Mouse (Mus musculus) MEL (cell line): ENCODE measurements around the gene Rbfox3.

Experiments used
- CHD1 ChIP-seq: IDR thresholded peaks from 2 replicates; pipeline ENCODE4 v1.6.1; 2012; ENCODE audit warnings: low read depth, mild to moderate bottlenecking, inconsistent platforms, low read length, improper control_type of control experiment
- CTCF ChIP-seq, 3 experiments: IDR thresholded peaks in 2 of 3; conservative IDR thresholded peaks in 1 of 3; 2 replicates each; pipeline ENCODE4 v1.5.1; 2011 to 2012; ENCODE audit warnings: low read length in 3 of 3, low read depth in 2 of 3, mild to moderate bottlenecking in 2 of 3, improper control_type of control experiment in 1 of 3, inconsistent platforms in 1 of 3, mixed read lengths in 1 of 3, moderate library complexity in 1 of 3; ENCODE audit not compliant: control insufficient read depth in 1 of 3, insufficient read depth in 1 of 3, poor library complexity in 1 of 3, severe bottlenecking in 1 of 3
- ETS1 ChIP-seq: IDR thresholded peaks from 2 replicates; pipeline ENCODE4 v1.6.1; 2012; ENCODE audit warnings: low read depth, mild to moderate bottlenecking, inconsistent platforms, low read length, improper control_type of control experiment, moderate library complexity
- NRF1 ChIP-seq: IDR thresholded peaks from 2 replicates; pipeline ENCODE4 v1.6.1; 2014; ENCODE audit warnings: low read depth, mild to moderate bottlenecking, inconsistent platforms, low read length, improper control_type of control experiment, moderate library complexity; ENCODE audit not compliant: poor library complexity, insufficient read depth, severe bottlenecking
- SIN3A ChIP-seq: IDR thresholded peaks from 2 replicates; pipeline ENCODE4 v1.6.1; 2012; ENCODE audit warnings: low read length, improper control_type of control experiment, inconsistent platforms
- ZKSCAN1 ChIP-seq: IDR thresholded peaks from 2 replicates; pipeline ENCODE4 v1.6.1; 2012; ENCODE audit warnings: low read depth, mild to moderate bottlenecking, inconsistent platforms, low read length, improper control_type of control experiment, moderate library complexity

- TF ChIP-seq ETS1, result no peak
- TF ChIP-seq CTCF (IDR thresholded peaks at IDR 0.05 in 2 of 3, conservative IDR thresholded peaks at IDR 0.05 in 1 of 3; ENCODE audit: control insufficient read depth in 1 of 3, insufficient read depth in 1 of 3, low read depth in 2 of 3, low read length in 3 of 3, poor library complexity in 1 of 3, severe bottlenecking in 1 of 3), result no peak
- no peak for TF ChIP-seq CHD1
- TF ChIP-seq SIN3A, result no peak
- TF ChIP-seq ZKSCAN1, result no peak
- TF ChIP-seq NRF1, result no peak
These were observed 423.0 kb downstream of the Rbfox3 start for GRCm38 (mm10) chr11:118488191-118488906.
